Mouse (Mus musculus) thymus, postnatal 10 days (tissue): ENCODE measurements around the gene Bcor.
A peak's percentile ranks its signal among the peaks of the same experiment; 100 is the strongest.

Source experiments
- DNase-seq, 2 experiments: peaks; one replicate each; pipeline ENCODE4 v3.0.0; 2021; ENCODE audit warnings: low spot score in 2 of 2

Bcor gene

GRCm38 (mm10) chrX:12159981-12160656 is at the start of gene Bcor:
Gene Bcor (minus strand): TSS chrX:12160355.
- peak; percentile 69 to 76 for DNase-seq

DNA sequence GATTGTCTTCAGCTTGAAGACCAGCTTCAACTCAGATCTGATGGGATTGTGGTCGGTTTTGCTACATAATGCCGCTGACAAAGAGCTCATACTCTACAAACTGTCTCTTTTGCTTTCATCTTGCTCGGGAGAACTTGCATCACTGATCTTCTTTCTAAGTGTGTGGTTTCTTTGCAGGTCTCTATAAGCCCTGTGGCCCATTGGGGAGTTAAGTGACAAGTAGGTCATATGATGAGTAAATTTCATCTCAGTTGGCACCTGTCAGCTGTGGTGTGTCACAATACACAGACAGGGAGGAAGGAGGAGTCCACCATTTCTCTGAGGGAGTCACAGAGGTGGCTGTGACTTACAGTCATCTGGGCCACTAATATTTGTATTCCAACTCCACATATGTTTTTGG is 42.8 kb upstream of the Bcor start:
- DNase-seq: peak; percentile 36 to 53

DNA sequence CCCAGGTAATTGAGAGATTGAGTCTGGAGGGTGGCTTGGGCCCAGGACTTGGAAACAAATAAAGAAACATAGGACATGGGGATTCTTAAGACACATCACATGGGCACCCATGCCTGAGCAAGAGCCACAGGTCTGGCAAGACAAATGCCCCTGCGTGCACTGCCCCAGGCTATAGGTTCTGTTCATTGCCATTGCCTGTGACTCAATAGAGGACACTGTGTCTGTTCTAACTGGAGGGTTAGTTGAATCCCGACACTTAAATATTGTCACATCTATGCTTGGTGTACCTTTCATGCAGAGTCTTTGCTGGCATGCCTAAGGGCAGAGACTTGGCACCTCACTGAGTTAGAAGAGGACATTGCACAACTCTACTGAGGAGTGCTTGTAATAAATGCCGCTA is 41.0 kb upstream of the Bcor start:
- DNase-seq: no peak

DNA sequence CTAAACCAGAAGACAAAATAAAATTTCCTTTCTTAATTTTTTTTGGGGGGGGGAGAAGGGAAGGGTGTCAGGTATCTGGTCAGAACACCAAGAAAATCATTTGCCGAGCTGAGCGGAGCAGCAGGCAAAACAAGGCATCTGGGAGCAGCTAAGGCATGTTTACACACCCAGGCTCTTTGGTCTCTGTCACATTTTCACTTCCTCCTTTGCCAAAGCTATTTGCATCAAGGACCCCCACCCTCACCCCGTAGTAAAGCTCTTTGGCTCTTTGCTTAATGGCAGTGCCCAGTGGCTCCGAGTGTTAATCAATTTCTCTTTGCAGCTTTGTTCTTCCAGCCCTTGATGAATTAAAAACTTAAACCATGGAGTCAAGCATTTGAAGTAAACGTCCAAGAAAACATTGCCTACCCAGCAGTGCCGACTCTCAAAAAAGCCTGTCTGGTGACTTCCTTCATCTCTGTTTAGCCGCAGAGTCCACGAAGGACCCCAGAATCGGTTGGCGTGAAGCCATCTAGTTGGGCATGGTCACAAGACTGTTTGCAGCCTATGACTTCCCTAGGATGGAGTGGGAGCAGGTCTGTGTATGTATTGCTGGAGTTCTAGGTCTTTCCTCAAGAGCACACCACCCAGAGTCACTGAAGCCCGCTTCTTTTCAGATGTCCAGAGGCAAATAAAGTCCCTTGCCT is 35.2 kb upstream of the Bcor start:
- DNase-seq: peak in 1 of 2 experiments; percentile 7

DNA sequence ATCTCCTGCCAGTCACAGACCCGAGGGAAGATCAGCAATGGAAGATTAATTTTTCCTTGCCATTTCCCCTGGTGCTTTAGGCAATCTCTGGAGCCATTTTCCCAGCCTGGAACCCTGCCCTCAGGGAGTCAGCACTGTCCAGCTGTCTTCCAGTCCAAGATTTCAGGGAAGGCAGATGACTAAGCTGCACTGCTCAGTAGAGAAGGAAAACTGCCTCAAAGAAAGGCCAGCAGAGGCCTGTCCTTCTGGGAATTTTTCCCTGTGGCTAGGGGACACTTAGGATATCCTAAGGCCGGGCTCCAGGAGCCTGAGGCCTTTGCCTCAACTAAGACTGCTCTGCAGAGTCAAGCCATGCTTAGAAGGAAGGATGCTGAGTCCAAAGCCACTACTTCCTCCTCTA is 32.2 kb upstream of the Bcor start:
- DNase-seq: no peak

DNA sequence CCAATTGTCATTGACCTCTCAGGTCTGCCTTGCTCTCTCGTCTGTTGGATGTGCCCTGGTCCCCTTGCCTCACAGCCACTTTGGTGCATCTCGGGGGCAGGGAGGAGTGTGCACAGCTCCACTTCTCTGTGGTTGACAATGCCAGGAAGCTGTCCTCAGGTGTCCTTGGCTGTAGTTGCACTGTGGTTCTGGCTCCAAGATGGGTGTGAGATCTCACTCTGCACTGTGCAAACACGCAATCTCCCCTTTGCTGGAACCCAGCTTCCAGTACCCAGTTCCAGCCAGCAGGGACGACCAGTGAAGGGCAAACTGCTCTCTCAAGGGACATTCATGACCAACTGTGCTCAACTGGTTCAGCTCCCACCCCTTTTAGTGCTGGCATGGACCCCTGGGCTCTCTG is 29.4 kb upstream of the Bcor start:
- no peak for DNase-seq

GRCm38 (mm10) chrX:12175198-12175960 is 15.2 kb upstream of the Bcor start:
- DNase-seq: no peak

DNA sequence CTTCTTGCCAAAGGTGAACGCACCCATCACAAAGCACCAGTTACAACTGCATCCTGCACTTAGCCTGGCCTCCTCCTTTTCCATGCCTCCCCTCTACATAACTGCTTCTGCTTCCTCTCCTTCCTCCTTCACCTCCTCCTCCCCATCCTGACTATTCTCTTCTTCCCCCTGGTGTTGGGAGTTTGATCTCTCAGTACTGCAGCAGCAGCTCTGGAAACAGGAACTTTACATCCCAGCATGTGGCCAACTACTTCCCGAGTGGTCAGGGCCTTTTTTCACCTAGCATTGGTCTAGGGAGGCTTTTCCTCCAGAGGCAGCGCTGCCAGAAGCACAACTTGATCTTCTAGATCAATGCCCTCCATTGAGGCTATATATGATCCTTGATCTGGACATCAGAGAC is 10.0 kb upstream of the Bcor start:
- no peak for DNase-seq

DNA sequence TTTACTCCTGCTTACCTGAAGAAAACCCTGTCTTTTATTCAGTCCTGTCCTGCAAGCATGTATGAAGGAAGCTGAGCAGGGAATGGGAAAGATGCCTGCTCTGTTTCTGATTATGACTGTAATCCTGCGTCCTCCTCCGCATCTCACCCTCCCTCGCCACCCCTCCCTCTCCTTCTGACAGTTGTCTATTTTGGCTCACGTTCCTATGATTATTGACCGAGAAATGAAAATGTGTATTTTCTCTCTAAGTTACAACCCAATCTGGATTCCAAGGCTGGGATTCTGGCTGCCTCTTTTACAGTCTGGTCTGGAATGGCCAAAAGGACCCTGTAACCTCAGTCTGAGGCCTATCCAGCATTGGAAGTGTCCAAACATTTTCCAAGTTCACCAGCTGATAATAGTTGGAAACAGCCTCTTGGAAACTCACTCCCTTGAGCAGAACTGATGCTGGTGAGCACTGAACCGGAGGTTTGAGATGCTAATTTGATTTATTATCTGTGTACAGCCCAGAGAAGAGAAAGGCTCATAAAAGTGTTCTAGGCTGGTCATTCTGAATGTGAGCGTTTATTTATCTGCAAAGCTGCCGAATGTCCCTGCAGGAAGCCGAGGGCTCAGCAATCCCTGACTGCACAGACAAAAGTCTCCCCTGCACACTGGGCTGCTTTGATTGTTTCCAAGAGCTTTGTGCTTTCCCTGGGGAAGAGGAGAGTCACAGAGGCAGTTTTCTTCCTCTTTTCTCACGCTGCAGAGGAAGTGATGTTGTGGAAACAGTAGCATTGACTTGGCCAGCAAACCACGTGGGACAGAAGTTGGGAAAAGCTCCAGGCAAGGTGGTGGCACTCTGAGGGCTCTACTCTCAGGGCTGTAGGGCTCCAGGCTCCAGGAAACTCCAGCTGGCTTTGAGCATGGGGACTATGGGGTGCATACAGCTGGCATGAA is 4.7 kb upstream of the Bcor start:
- DNase-seq: no peak

DNA sequence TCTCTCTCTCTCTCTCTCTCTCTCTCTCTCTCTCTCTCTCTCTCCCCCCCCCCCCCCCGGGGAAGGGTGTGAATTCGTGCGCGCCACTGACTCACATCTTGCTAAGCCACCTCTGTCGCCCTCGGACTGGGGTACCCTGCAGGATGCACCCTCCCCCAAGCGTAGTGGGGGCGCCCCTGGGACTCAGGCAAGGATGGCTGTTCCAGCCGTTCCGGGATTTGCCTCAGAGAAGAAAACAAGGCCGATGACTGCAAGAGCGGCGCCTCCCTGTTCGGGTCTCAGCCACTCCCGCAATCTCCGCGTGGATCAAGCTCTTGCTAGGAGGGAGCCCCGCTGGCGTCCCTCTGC is 647 bp downstream of the Bcor start:
- DNase-seq: peak; percentile 49 to 54

DNA sequence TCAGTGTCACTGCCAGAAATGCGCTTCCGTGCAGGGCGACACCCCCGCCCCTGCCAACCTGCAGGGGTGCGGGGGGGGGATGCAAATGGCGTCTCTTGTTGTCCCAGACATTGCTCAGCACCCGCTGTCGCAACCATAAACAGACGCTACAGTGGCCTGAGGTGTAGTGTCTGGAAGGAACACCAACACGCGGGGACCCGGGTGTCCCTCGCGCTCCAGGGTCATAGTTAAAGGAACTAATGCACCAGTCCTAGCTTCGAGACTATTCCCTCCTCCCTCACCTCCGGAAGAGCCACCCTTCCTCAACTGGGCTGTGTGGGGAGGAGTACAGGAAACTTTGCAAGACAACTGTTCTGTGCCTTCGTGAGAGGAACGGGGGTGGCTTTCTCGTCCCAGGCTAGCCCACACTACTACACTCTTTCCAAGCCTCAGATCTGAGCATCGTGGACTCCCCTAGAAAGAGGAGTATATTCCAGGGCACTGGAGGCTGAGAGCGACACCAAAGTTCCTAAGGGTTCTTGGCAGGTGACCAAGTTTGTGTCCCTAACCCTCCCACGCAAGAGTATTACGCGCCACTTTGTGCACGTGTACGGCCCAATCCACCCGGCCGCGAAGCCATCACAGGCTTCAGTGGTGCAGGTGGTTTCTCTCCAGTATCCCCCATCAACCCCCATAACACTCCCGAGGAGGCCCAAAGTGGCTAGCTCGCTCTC is 1.2 kb downstream of the Bcor start:
- DNase-seq: peak; percentile 31 to 38

DNA sequence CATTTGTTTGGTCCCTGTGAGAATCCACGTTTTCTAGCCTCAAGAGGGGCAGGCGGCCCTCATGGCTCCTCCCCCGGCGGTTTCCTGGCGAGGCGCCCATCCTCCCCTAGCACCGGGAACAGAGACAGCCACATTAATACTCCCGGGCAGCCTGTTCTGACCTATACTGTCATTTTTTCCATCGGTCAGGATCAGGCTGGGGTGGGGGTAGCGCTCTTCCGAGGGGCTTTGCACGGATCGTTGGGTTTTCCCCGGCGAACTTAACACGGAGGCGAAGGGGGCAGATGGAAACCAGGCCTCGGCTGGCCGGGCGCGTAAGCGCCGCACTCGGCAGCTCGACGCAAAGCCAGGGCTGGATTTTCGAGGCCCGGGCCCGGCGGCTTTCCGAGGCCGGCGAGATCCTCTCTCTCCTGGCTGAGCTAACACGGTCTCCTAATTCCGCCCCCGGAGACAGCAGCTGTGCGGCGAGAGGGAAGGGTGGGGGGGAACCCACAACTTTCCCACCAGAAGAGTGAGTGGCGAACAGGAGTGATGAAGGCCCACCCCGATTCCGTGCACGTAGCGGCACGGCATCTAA is 1.8 kb downstream of the Bcor start:
- DNase-seq: peak; percentile 47 to 52

GRCm38 (mm10) chrX:12157331-12157930 is 2.7 kb downstream of the Bcor start:
- peak; percentile 14 to 20 for DNase-seq

GRCm38 (mm10) chrX:12155842-12156291 is 4.3 kb downstream of the Bcor start:
- peak; percentile 34 to 41 for DNase-seq

DNA sequence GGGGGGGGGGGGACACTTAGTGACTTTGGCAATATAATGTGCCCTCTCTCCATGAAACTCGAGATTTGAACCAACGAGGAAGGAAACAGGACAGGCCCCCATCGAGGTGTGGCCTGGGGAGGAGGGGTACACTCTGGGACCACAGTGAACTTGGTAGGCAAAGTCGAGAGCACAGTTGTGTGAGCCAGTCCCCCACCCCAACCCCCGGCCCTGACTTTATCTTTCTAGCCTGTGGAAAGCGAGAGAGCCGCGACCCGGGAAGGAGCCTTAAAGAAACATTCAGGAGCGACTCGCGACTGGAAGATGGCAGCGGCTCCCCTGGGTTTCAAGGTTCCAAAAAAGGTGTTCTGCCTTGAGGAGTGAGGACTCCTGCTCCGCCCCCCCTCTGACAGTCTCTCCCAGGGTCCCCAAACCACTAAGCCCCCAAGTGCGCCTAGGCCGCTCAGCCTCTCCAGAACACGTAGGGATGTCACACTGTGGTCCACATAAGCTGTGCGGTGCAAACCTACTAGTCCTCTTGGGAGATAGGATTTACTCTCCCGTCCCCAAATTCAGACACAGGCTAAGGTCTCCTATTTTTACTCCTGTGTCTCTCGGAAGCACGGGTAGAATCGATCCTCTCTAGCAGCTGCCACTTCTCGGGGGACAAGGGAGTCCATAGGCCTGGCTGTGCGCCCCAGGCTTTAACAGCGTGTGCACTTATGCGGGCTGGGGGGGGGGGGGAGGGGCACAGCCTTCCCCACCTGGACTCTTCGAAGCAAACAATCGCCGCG is 4.9 kb downstream of the Bcor start:
- no peak for DNase-seq

- no peak for DNase-seq
These were observed 6.7 kb downstream of the Bcor start for GRCm38 (mm10) chrX:12153141-12154095.

DNA sequence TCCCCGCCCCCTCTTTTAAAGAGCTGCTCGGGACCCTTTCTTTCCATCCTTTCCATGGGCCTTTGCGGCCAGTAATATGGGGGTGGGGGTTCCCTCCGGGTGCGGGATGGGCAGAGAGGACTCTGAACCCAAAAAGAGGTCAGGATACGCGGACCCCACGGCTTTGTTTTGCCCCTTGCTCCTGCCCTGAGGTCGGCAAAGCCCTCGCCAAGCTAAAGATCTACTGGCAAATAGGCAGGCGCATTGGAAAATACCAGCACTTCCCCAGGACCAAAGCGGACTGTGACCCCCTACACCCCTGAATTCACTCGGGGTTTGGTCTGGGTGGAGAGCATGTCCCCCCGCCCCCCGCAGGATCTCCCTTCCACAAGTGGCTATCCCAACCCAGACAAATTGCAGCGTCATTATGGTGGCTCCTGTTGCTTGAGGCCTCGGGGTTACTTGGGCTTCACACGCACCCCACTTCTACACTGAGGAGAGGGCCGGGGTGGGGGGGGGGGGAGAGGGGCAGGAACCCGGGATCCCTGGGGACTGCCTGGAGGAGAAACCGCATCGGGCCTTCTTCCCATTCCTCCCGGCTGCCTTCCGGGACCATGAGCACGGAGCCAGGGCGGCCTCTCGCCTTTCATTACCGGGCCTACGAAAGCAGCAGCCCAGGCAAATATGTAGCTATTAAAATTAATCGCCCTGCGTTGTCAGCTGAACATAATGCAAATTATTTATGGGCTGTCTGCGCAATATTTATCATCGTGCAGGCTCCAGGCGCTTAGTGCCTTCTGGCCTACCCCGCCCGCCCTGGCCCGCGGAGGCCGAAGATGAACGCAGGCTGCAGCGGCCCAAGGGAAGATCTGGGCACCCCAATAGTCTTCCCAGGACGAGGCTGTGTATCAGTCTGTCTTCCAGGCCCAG is 7.9 kb downstream of the Bcor start:
- DNase-seq: no peak
